Mouse (Mus musculus): Measurements from ENCODE around the gene Enpp3. TPM values are rescaled to one million over a fixed set of nuclear protein-coding genes. Genes with fewer than 3 reads are reported as not detected.
"Not testable (repeated sequence)": the region's sequence is repeated elsewhere in the genome, so short reads cannot be mapped to it uniquely, and the experiment has no call there.

Enpp3 gene
- total RNA-seq, 2 experiments from 2014 or later: 0.85 TPM; not detected in 1

DNA sequence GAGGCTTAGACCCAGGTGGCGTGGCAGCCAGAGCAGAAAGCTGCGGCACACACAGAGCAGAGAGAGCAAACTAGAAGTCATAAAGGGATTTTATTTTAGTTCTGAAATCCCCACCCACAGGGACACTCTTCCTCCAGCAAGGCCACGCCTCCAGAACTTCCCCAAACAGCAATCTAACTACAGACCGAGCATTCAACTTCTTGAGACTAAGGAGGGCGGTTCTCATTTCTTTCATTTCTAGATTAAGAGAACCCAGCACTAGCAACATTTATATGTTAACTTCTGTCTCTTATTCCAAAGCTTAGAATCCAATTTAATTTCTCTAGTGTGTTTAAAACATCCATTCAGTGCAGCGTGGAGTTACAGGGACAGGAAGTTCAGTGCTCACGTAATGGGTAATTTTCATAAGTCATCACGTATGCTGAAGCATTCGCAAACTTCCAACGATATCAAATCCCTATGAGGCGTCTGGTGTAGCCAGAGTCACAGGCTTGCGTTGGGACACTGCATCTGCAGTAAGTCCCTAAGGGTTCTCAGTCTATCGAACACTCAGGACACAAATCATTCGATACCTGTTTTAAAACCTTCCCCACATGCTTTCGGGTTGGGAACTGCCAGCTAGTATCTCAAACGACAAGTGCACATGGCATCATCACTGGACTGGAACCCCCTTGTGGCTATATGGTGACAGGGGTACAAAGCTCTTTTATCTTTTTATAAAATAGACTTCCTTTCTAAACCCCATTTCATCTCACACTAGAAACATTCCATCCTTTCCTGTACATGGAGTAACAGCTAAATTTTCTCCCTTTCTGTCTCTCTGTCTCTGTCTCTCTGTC, 18.7 kb downstream of the Enpp3 start:
- peak; percentile 80 for ATAC-seq (replicated peaks; ENCODE audit: low FRiP score, poor library complexity, severe bottlenecking)

DNA sequence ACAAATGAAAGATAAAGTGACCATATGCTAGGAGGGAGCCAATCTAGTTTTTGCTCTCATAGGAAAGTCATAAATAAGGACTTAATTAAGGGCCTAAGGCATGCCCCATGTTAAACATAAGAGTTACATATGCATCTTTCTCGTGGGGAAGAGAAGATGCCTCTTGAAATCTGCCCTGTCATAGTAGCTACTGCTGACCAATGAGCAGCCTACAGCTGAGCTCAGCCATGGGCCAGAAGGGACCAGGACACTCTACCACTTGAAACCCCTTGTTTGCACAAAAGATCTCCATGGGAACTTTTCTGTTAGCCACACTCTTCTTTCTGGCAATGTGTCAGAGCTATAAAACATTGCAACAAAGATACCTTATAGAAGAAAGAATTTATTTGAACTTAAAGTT, 19.4 kb downstream of the Enpp3 start:
- ATAC-seq (replicated peaks; ENCODE audit: low FRiP score, poor library complexity, severe bottlenecking): peak; percentile 82

DNA sequence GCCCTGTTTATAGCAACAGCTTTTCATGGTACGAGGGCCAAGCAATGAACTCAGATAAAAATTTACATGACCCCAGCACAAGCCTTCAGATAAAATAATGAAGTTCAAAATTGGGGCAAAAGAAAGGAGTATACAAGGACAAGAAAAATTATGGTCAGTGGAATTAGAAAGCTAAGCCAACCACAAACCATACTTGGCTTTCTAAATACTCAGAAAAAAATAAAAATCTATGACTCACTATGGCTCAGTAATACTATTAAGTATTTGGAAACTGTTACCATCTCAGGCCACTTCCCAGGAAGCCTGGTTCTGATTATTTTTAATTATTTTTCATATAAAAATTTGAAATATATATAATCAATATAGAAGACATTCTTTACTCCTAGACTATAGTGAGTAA, 19.8 kb downstream of the Enpp3 start:
- ATAC-seq (replicated peaks; ENCODE audit: low FRiP score, poor library complexity, severe bottlenecking): 0 out of 2 replicates have a peak, but pooled peaks have one; percentile 1

DNA sequence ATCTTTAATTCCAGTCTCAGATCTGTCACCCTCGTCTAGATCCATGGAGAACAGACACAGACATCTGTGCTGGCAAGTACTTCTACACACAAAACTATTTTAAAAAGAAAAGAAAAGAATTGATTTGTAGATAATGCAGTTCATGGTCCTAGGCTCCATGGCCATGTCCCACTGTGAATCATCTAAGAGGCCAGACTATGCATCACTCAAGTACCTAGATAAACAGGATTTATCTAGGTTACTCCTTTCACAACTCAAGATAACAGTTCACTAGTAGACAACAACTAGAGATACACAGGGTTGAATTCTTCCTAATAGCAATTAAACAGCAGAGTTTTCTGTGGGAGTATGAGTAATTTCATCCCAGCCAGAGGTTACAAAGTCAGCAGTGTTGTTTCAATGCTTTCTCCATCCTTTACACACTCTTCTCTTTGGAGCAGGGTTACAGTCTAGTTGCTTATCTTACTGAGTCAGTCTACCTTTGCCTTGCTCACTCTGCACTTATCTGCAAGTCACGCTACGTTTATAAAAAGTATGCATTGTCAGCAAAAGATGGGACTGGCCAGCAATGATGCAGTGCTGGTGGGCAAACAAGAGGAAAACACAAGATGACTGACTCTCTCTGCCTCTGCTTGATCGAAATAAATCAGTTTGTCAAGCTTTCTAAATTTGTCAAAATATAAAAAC, 20.5 kb downstream of the Enpp3 start:
- peak; percentile 68 for ATAC-seq (replicated peaks; ENCODE audit: low FRiP score, poor library complexity, severe bottlenecking)

DNA sequence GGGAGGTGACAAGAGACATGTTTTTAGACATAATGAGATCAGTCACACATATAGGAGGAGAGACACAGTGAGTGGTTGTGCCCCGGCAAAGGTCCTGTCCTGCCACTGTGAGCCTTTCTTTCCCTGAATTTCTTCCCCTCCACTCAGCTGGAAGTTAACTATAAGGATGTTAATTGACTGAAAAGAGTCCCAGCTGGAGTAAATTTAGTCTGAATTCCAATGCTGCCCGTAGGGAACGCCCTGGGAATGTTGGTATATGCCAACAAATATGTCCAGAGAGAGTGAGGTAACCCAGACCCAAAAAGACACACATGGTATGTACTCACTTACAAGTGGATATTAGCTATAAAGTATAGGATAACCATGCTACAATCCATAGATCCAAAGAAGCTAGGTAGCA, 23.1 kb downstream of the Enpp3 start:
- ATAC-seq (replicated peaks; ENCODE audit: low FRiP score, poor library complexity, severe bottlenecking): no peak

DNA sequence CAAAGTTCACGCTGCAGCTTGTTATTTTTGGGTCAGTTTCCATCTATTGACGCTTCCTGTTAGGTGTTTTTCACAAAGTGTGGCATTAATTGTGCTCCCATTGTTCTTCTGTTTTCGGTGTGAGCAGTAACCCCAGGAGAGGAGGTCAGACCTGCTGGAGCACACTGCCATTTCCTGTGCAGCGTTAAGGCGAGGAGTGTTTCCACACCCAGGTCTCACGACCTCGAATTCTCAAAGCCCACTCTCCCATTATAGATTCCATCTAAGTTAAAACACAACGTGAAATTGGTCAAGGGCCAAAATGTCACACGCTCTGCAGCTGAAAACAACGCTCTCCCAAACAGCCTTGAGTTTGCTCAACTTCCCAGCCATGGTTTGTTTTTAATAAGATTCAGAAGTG, 32.0 kb downstream of the Enpp3 start:
- ATAC-seq (replicated peaks; ENCODE audit: low FRiP score, poor library complexity, severe bottlenecking): no peak

DNA sequence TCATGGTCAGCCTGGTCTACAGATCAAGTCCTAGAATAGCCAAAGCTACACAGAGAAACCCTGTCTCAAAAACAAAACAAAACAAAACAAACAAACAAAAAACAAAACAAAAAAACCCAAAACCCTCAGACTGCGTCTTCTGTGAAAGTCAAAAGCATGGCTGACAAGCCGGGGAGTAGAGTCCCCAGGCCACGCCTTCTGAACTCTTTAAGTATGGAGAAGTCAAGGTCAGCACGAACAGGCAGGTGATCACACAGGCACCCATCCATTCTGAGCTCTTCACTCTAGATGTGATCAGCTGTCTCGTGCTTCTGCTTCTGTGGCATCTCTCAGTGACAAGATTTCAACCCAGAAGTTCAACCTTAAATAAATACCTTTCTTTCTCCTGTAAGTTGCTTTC, 35.9 kb downstream of the Enpp3 start:
- no peak for ATAC-seq (replicated peaks; ENCODE audit: low FRiP score, poor library complexity, severe bottlenecking)

DNA sequence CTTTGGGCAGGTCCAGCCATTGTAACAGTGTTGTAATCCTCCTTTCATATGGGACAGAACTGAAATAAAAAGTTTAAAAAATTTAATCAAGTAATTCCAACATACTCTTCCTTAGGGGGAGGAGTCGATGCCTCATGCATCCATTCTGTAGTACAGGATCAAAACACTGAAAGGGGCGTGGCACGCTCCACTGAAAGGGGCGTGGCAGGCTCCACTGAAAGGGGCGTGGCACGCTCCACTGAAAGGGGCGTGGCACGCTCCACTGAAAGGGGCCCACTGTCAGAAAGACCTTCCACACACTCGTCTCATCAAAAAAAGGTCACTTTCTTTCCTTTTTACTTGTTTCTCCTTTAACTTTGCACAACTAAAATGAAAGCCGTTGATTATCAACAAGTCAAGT, 36.7 kb downstream of the Enpp3 start:
- 0 out of 2 replicates have a peak, but pooled peaks have one; percentile 53 for ATAC-seq (replicated peaks; ENCODE audit: low FRiP score, poor library complexity, severe bottlenecking)

DNA sequence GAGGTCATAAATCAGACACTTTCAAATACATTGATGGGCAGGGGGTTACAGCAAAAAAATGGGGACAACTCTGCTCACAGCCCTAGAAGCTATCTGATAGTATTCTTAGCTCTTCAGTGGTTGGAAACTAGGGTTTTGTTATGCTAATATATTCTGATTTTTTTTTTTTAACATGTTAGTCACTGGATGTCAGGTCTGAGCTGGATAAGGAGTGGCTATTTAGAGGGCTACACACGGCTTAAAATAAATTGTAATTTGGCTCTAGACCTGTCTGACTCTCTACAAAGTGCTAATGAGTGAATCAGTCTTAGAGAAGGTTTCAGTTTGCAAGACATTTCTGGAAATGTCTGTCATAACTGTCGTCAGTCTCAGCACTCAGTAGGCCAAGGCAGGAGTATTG, 37.5 kb downstream of the Enpp3 start:
- no peak for ATAC-seq (replicated peaks; ENCODE audit: low FRiP score, poor library complexity, severe bottlenecking)

DNA sequence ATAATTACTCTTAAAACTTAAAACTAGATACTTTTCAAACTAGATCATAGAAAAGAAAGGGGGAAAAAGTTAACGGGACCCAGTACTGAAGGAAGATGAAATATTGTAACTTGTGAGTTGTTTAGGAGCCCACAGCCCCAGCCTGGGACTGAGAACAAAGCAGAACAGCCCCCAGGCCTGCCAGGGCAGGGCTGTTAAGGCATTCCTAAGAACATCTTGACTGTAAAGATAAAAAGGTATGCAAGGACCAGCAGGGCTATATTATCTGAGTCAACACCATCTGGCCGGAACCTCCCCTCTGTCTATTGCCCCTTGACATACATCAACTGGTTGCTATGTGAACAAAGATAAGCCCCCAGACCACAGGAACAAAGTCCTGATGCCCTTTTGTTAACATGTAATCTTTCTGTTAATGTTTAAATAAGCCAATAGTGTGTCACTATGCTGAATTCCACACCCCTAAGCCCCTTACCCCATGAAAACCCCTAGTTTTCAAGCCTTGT, 39.8 kb downstream of the Enpp3 start:
- ATAC-seq (replicated peaks; ENCODE audit: low FRiP score, poor library complexity, severe bottlenecking): not testable (repeated sequence)

DNA sequence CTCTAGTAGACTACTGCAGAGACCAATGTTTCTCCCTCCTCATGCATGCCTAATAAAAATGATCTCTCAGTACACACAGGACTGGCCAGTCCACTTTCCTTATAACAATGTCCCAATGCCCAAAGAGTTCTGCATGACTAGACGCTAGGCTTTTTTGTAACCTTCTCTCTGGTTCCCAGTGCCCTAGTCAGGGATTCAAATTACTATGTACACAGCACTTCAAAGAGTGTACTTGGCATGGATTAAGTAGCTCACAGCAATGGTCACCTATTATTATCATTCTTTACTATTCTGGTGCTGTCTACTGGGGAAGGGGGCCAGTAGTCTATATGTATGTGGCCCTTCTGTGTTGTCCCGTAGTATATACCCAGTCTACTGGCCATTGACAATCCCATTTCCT, 40.8 kb downstream of the Enpp3 start:
- no peak for ATAC-seq (replicated peaks; ENCODE audit: low FRiP score, poor library complexity, severe bottlenecking)

DNA sequence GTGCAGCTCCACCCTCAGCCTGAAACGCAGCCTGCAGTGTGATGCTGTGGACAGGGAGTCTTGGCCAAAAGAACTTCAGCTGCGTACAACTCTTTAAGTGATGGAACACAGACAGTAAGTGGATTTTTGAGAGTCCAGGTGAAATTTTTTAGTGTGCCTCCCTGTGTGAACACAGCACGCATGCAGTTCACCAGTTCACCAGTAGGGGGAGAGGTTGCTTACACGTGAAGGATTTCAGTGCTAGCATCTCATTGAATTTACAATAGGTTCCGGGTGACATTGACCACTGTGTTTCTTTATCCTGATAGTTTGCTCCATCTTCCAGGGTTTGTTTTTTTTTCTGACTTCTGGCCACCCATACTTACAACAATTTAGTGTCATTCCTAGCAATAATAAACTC, 45.4 kb downstream of the Enpp3 start:
- peak; percentile 83 for ATAC-seq (replicated peaks; ENCODE audit: low FRiP score, poor library complexity, severe bottlenecking)

DNA sequence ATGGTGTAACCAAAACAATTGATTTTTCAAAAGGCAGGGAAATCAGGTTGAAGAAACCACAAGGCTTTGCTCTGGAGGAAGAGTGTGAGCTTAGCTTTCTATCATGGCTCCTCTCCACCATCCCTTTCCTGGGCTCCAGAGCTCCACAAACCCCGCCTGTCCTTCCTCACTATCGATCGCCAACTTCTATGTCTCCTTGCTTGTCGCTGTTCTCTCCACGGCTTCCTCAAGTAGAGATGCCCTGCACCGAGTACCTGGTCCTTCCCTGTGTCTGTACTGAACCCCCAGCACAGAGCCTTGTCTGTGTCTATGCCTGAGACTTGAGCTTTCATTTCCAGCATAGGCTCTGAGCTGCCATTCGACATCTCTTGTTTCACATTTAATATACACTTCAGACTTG, 49.9 kb downstream of the Enpp3 start:
- no peak for ATAC-seq (replicated peaks; ENCODE audit: low FRiP score, poor library complexity, severe bottlenecking)

DNA sequence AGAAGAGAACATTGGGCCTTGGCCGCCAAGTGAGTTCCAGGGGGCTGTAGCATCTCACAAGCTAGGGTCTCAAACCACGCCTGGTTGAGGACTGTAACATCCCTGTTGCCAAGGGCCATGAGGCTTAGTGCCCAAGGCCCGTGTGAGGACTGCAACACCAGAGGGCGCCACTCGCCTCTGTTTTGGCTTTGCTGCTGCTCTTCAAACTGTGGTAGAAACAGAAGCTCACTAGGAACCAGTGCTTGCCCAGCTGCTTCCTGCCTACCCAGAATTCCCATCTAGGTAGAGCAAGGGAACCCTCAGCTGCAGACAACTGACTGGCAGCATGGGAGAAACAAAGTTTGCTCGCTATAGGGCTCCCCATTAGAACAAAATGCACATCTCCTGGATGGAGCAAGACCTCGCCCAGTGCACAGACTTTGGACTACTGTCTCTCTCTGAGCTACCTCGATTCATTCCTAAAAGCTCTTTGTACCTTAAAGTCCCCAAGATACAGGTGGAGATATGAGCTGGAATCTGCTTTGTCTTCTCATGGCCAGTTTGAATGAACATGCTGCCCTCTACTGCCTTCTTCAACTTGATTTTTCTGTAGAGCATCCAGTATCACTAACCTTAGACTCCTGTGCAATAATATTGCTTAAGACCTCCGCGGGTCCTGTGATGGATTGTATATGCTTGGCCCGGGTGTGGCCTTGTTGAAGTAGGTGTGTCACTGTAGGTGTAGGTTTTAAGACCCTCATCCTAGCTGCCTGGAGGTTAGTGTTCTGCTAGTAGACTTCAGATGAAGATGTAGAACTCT, 52.7 kb downstream of the Enpp3 start:
- ATAC-seq (replicated peaks; ENCODE audit: low FRiP score, poor library complexity, severe bottlenecking): peak; percentile 77

DNA sequence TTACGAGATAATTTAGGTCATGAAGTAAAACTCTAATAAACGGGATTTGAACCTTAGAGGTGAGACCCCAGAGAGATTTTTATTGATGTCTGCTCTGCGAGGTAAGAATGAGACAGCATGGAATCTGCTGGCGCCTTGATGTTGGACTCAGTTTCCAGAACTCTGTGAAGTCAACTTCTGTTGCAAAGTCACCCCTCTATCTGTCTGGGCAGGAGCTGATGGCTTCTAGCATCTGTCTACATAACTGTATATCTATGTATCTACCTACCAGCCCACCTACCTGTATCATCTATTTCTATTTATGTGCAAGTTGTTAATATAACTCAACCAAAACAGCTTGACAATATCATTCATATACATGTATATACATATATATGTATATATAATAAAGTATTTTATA, 57.3 kb downstream of the Enpp3 start:
- ATAC-seq (replicated peaks; ENCODE audit: low FRiP score, poor library complexity, severe bottlenecking): no peak

DNA sequence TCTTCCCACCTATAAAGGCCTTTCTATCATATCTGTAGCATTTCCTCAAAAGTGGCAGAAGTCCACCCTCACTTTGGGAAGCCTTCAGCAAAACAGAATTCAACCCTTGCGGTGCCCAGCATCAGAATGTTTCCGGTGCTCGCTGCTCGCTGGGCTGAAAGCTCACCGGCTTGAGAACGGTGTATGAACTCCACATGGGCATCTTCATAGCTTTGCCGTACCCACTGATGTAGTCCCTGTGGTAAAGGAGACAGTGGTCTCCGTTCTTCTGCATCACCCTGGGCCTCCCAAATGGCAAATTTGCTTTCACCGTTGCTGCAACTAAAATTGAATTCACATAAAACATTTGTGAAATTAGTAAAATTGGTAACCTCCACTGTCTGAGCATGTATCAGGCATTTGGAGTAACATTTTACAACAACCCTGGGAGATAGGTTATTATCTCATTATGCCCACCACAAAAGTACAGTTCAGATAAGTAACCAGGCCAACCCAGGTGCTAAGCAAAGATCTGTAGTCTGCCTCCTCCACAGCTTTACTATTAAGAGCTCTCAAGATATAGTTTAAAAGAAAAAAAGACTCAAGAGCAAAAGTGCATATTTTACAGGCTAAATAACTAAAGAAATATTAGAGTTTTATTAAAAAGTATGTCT, 57.9 kb downstream of the Enpp3 start:
- peak; percentile 65 for ATAC-seq (replicated peaks; ENCODE audit: low FRiP score, poor library complexity, severe bottlenecking)

DNA sequence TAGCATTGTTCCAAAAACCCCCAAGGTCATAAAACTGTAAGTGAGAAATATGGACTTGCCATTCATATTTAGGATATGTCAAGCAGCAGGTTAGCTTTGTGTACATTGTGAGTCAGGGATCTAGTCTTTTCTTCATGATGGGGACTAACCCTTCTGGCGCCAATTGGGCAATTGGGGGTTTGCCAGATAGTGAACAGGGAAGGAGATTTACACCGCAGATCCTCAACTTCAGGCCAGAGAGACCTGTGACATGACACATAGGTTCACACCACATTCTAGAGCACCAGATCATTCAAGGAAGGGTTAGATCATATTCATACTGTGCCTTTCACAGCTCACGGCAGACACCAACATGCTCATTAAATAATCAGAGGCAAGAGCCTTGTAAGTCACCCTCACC, 58.7 kb downstream of the Enpp3 start:
- ATAC-seq (replicated peaks; ENCODE audit: low FRiP score, poor library complexity, severe bottlenecking): no peak

DNA sequence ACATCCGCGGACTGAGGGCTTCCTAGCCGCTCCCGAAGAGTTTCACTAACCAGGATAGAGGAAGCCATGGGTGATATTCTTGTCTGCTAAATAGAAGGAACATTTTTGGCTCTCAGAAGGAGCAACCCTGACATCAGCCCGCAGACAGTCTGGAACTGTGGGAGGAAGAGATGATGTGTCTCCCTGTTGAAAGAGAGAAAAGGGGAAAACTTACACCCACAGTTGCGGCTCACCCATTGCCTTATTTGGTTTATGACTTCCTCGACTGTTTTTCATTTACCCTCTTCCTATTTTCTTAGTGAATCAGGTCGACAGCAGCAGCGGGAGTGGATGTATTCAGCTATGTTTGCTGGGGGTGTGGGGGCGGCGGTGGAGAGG, 64.0 kb downstream of the Enpp3 start:
- ATAC-seq (replicated peaks; ENCODE audit: low FRiP score, poor library complexity, severe bottlenecking): no peak

DNA sequence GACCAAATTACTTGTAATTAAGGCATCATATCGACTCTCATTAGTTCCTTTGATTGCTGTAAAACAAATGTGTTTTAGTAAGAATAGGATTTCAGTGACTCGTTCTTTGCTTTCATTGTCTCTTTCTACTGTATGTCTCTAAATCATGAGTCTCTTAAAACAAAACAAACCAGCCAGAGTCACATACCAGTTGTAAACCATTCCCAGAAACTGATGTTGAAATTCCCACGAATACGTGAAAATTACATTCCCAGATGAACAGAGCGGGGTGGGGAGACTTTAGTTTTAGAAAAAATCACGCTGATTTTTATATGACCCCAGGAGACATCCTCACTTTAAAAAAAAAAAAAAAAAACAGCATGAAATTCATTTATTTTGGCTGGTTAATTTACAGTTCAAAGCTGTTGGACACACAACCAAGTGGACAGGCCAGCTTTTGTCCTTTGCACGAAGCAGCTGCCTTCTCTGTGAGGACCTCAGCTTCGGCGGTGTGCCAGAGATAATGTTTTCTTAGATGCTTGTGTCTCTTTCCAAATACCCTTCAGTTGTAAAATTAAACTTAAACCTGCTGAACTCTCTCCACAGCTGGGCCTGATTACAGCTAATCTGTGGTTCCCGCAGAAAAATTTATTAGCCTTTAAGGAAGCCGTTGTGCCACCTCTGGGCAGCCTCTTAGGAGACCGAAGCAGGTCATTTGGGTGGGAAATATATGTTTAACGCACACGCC, 64.5 kb downstream of the Enpp3 start:
- ATAC-seq (replicated peaks; ENCODE audit: low FRiP score, poor library complexity, severe bottlenecking): no peak
